Comparison of ENCODE assay signal across 8 mouse cellular contexts in genomic region chr2:167595761-167596171, GRCm38 (mm10). TPM values are rescaled to one million over a fixed set of nuclear protein-coding genes. Genes with fewer than 3 reads are reported as not detected.
DNase-seq lines count a peak whose midpoint lies in the region; TF ChIP-seq lines count a peak whose summit lies in the region.

No protein-coding gene starts in this region.

- H3K4me3 ChIP-seq in spleen, adult 2 months (ENCODE audit: extremely low read depth, insufficient read depth, insufficient read length) = no peak overlapping the region

- 80% methylated on average over 14 of the region's 14 CpGs for WGBS in spleen, adult 2 months

- H3K27ac ChIP-seq in spleen, adult 2 months (ENCODE audit: insufficient read depth, low read length) = peak overlapping the region; percentile 60

- DNase-seq in spleen, adult 2 months (ENCODE audit: low read depth in 1 of 2, low spot score in 2 of 2) = no peak
- no peak for DNase-seq in spleen, postnatal 4 days (ENCODE audit: low spot score in 2 of 2)
- DNase-seq in gastrocnemius, adult 18-20 months (ENCODE audit: low spot score) = peak; percentile 75
- DNase-seq in hindlimb bud, embryonic 11.5 days (ENCODE audit: extremely low spot score, low read depth, low spot score) = peak; percentile 74
- DNase-seq in neural tube, embryonic 10.5 days (ENCODE audit: extremely low spot score, low spot score) = peak; percentile 84
- no peak for DNase-seq in B cell, adult 2 months
- DNase-seq in left cerebral cortex, postnatal 36 days (ENCODE audit: low spot score in 2 of 2) = no peak
- DNase-seq in natural killer cell, adult 2 months (ENCODE audit: low spot score in 2 of 2) = no peak

- no peaks in the 10 kb centered on the region; the same call in 1 of the 2 replicates for H3K4me1 ChIP-seq in spleen, adult 2 months (ENCODE audit: control insufficient read depth, insufficient read depth, insufficient read length)

- TF ChIP-seq CTCF in spleen, adult 2 months (IDR thresholded peaks at IDR 0.05; ENCODE audit: extremely low read depth, insufficient read depth, insufficient read length, insufficient replicate concordance) = no peak

- no peaks in the 10 kb centered on the region for H3K27me3 ChIP-seq in spleen, adult 2 months (ENCODE audit: control insufficient read depth, insufficient read depth, low read length)

- no peaks in the 10 kb centered on the region for H3K36me3 ChIP-seq in spleen, adult 2 months (ENCODE audit: control insufficient read depth, insufficient read depth, low read length)

- no peak for TF ChIP-seq POLR2A in spleen, adult 2 months (IDR thresholded peaks at IDR 0.05; ENCODE audit: low read depth, low read length)

- intact Hi-C loops in left cerebral cortex, postnatal 36 days (cut with DNase I) = no loop called here

RNA-seq across cellular contexts. Expression of gene Ube2v1, which starts 36.1 kb away (rescaled TPM):
- 85.2 and 102 TPM in 2 replicates for polyA plus RNA-seq in spleen, adult 2 months (2012; rRNA removed)
- 100 to 1,000 TPM; 175 to 191 TPM for total RNA-seq in gastrocnemius, adult 18-20 months (2021)
- 100 to 1,000 TPM; 246 to 259 TPM for total RNA-seq in left cerebral cortex, postnatal 36 days (2021)

RNA-seq across cellular contexts. Expression of gene Snai1, which starts 57.8 kb away (rescaled TPM):
- 21.0 and 28.1 TPM in 2 replicates for polyA plus RNA-seq in spleen, adult 2 months (2012; rRNA removed)
- 1 to 10 TPM in 1 of 2 experiments, under 1 TPM in 1; 0.73 to 1.0 TPM for total RNA-seq in gastrocnemius, adult 18-20 months (2021)
- total RNA-seq in left cerebral cortex, postnatal 36 days (2021) = under 1 TPM; 0.52 to 0.88 TPM

Comparison
In these comparisons a context has a peak if more than half of its experiments do, and no peak if none do; other contexts are left out.
1. DNase-seq: peak in gastrocnemius, adult 18-20 months (single experiment), hindlimb bud, embryonic 11.5 days (single experiment) and neural tube, embryonic 10.5 days (single experiment); none in spleen, adult 2 months (0 of 2), spleen, postnatal 4 days (0 of 2), B cell, adult 2 months (0 of 2), left cerebral cortex, postnatal 36 days (0 of 2) and natural killer cell, adult 2 months (0 of 2).